Mouse (Mus musculus) large intestine, adult 2 months (tissue): ENCODE data around the gene R3hcc1l. TPM values are rescaled to one million over a fixed set of nuclear protein-coding genes. Genes with fewer than 3 reads are reported as not detected.

Experiments used
- DNase-seq: peaks from one replicate; pipeline ENCODE4 v3.0.0-alpha.2; 2012; ENCODE audit warnings: low read depth, low spot score
- WGBS: fragments of 180-500 bp; shearing (Covaris S2); methylation state at CpG from one replicate; pipeline ENCODE4 v1.1.7; 2018; 5-methylcytosine and 5-hydroxymethylcytosine counted together
- polyA plus RNA-seq: library from polyadenylated mRNA; depleted of rRNA; stranded (reverse); fragments of >200 nt; gene quantifications from 2 replicates; pipeline ENCODE4 v1.2.3, GENCODE M21; 2012

R3hcc1l gene
- polyA plus RNA-seq, 1 experiment, result 3.8 TPM

GRCm38 (mm10) chr19:42593456-42593855, 74.9 kb downstream of the R3hcc1l start:
- no peak for DNase-seq
- 85% methylated on average over 6 of the region's 6 CpGs for WGBS

- 92% methylated on average over 6 of the region's 6 CpGs for WGBS
- DNase-seq, result no peak
Observed at GRCm38 (mm10) chr19:42595066-42595465, 76.5 kb downstream of the R3hcc1l start.

GRCm38 (mm10) chr19:42597286-42597685, 78.7 kb downstream of the R3hcc1l start:
- no peak for DNase-seq
- 92% methylated on average over 12 of the region's 12 CpGs for WGBS

- WGBS, result 93% methylated on average over 6 of the region's 6 CpGs
- no peak for DNase-seq
Observed at GRCm38 (mm10) chr19:42597896-42598295, 79.3 kb downstream of the R3hcc1l start.

GRCm38 (mm10) chr19:42599891-42600290, 81.3 kb downstream of the R3hcc1l start:
- 78% methylated on average over 17 of the region's 17 CpGs for WGBS
- no peak for DNase-seq

GRCm38 (mm10) chr19:42600591-42600990, 82.0 kb downstream of the R3hcc1l start:
- WGBS, result 47% methylated on average over 3 of the region's 3 CpGs
- no peak for DNase-seq

- no peak for DNase-seq
- WGBS, result 90% methylated on average over 2 of the region's 2 CpGs
Observed at GRCm38 (mm10) chr19:42601445-42601844, 82.9 kb downstream of the R3hcc1l start.

- 81% methylated on average over 8 of the region's 8 CpGs for WGBS
- DNase-seq, result no peak
Observed at GRCm38 (mm10) chr19:42602041-42602440, 83.5 kb downstream of the R3hcc1l start.

GRCm38 (mm10) chr19:42602576-42602975, 84.0 kb downstream of the R3hcc1l start:
- WGBS, result 58% methylated on average over 8 of the region's 8 CpGs
- DNase-seq, result no peak

GRCm38 (mm10) chr19:42608082-42608481, 89.5 kb downstream of the R3hcc1l start:
- 94% methylated on average over 5 of the region's 5 CpGs for WGBS
- no peak for DNase-seq

- 88% methylated on average over 3 of the region's 3 CpGs for WGBS
- DNase-seq, result no peak
Observed at GRCm38 (mm10) chr19:42609716-42610115, 91.2 kb downstream of the R3hcc1l start.

GRCm38 (mm10) chr19:42611746-42612145, 93.2 kb downstream of the R3hcc1l start:
- WGBS, result 69% methylated on average over 4 of the region's 4 CpGs
- no peak for DNase-seq

- WGBS, result 1% methylated on average over 37 of the region's 37 CpGs
- DNase-seq, result no peak
Observed at GRCm38 (mm10) chr19:42612654-42613053, 94.1 kb downstream of the R3hcc1l start, which contains the start of gene Loxl4. Gene Loxl4, minus strand, starts transcription at chr19:42612813.

GRCm38 (mm10) chr19:42613116-42613515, 94.6 kb downstream of the R3hcc1l start:
- 10% methylated on average over 7 of the region's 7 CpGs for WGBS
- DNase-seq, result no peak

GRCm38 (mm10) chr19:42613647-42614225, 95.2 kb downstream of the R3hcc1l start:
- DNase-seq, result no peak
- 60% methylated on average over 7 of the region's 7 CpGs for WGBS

- no peak for DNase-seq
- 85% methylated on average over 6 of the region's 6 CpGs for WGBS
Observed at GRCm38 (mm10) chr19:42628068-42628467, 109.5 kb downstream of the R3hcc1l start.

- 5% methylated on average over 8 of the region's 8 CpGs for WGBS
- no peak for DNase-seq
Observed at GRCm38 (mm10) chr19:42631541-42631961, 113.0 kb downstream of the R3hcc1l start.

GRCm38 (mm10) chr19:42632301-42632700, 113.7 kb downstream of the R3hcc1l start:
- WGBS, result 49% methylated on average over 4 of the region's 4 CpGs
- no peak for DNase-seq

- no peak for DNase-seq
- 71% methylated on average over 2 of the region's 2 CpGs for WGBS
Observed at GRCm38 (mm10) chr19:42633650-42634049, 115.1 kb downstream of the R3hcc1l start.

- 47% methylated on average over 11 of the region's 11 CpGs for WGBS
- DNase-seq, result no peak
Observed at GRCm38 (mm10) chr19:42636631-42637030, 118.1 kb downstream of the R3hcc1l start.

GRCm38 (mm10) chr19:42638604-42639481, 120.3 kb downstream of the R3hcc1l start:
- WGBS, result 31% methylated on average over 8 of the region's 8 CpGs
- DNase-seq, result no peak
